Mouse (Mus musculus): ENCODE data around the gene Zc3h7b.
"Not testable (repeated sequence)": the region's sequence is repeated elsewhere in the genome, so short reads cannot be mapped to it uniquely, and the experiment has no call there.

The Zc3h7b gene

GRCm38 (mm10) chr15:81744992-81745600, at the start of gene Zc3h7b, which contains the start of gene Rangap1:
Gene Zc3h7b (plus strand): TSS chr15:81745057.
Gene Rangap1 (minus strand): TSS chr15:81745530.
- DNase-seq (ENCODE audit: low spot score in 2 of 2), result peak; percentile 42 to 63

GRCm38 (mm10) chr15:81697175-81697574, 47.7 kb upstream of the Zc3h7b start, which contains the start of gene Chadl:
Gene Chadl (minus strand): TSS chr15:81697287.
- DNase-seq (ENCODE audit: low spot score in 2 of 2), result no peak

GRCm38 (mm10) chr15:81697847-81698246, 47.0 kb upstream of the Zc3h7b start:
- peak in 1 of 2 experiments; percentile 40 for DNase-seq (ENCODE audit: low spot score in 2 of 2)

GRCm38 (mm10) chr15:81698532-81698931, 46.3 kb upstream of the Zc3h7b start:
- DNase-seq (ENCODE audit: low spot score in 2 of 2), result no peak

- no peak for DNase-seq (ENCODE audit: low spot score in 2 of 2)
Measured at GRCm38 (mm10) chr15:81700161-81700560, 44.7 kb upstream of the Zc3h7b start.

GRCm38 (mm10) chr15:81700601-81701000, 44.3 kb upstream of the Zc3h7b start:
- no peak for DNase-seq (ENCODE audit: low spot score in 2 of 2)

- DNase-seq (ENCODE audit: low spot score in 2 of 2), result not testable (repeated sequence)
Measured at GRCm38 (mm10) chr15:81701350-81701749, 43.5 kb upstream of the Zc3h7b start.

GRCm38 (mm10) chr15:81702306-81703093, 42.4 kb upstream of the Zc3h7b start:
- DNase-seq (ENCODE audit: low spot score in 2 of 2), result no peak

- no peak for DNase-seq (ENCODE audit: low spot score in 2 of 2)
Measured at GRCm38 (mm10) chr15:81703094-81703489, 41.8 kb upstream of the Zc3h7b start.

GRCm38 (mm10) chr15:81708991-81709390, 35.9 kb upstream of the Zc3h7b start:
- no peak for DNase-seq (ENCODE audit: low spot score in 2 of 2)

- DNase-seq (ENCODE audit: low spot score in 2 of 2), result no peak
Measured at GRCm38 (mm10) chr15:81709686-81710085, 35.2 kb upstream of the Zc3h7b start.

- DNase-seq (ENCODE audit: low spot score in 2 of 2), result no peak
Measured at GRCm38 (mm10) chr15:81710801-81711200, 34.1 kb upstream of the Zc3h7b start.

- DNase-seq (ENCODE audit: low spot score in 2 of 2), result no peak
Measured at GRCm38 (mm10) chr15:81713742-81714141, 31.1 kb upstream of the Zc3h7b start.

- DNase-seq (ENCODE audit: low spot score in 2 of 2), result no peak
Measured at GRCm38 (mm10) chr15:81718336-81719138, 26.3 kb upstream of the Zc3h7b start.

GRCm38 (mm10) chr15:81719139-81719531, 25.7 kb upstream of the Zc3h7b start:
- DNase-seq (ENCODE audit: low spot score in 2 of 2), result no peak

- DNase-seq (ENCODE audit: low spot score in 2 of 2), result no peak
Measured at GRCm38 (mm10) chr15:81722361-81722760, 22.5 kb upstream of the Zc3h7b start.

- DNase-seq (ENCODE audit: low spot score in 2 of 2), result no peak
Measured at GRCm38 (mm10) chr15:81723653-81724052, 21.2 kb upstream of the Zc3h7b start.

GRCm38 (mm10) chr15:81725965-81726364, 18.9 kb upstream of the Zc3h7b start:
- DNase-seq (ENCODE audit: low spot score in 2 of 2), result no peak

- DNase-seq (ENCODE audit: low spot score in 2 of 2), result peak; percentile 21 to 35
Measured at GRCm38 (mm10) chr15:81729241-81729791, 15.5 kb upstream of the Zc3h7b start.

GRCm38 (mm10) chr15:81729792-81730635, 14.8 kb upstream of the Zc3h7b start:
- DNase-seq (ENCODE audit: low spot score in 2 of 2), result peak; percentile 91 to 96

- no peak for DNase-seq (ENCODE audit: low spot score in 2 of 2)
Measured at GRCm38 (mm10) chr15:81735075-81735474, 9.8 kb upstream of the Zc3h7b start.

Data from spleen, postnatal 14 days (tissue).